Comparison of ENCODE assay signal across 8 mouse cellular contexts in the genomic region with DNA sequence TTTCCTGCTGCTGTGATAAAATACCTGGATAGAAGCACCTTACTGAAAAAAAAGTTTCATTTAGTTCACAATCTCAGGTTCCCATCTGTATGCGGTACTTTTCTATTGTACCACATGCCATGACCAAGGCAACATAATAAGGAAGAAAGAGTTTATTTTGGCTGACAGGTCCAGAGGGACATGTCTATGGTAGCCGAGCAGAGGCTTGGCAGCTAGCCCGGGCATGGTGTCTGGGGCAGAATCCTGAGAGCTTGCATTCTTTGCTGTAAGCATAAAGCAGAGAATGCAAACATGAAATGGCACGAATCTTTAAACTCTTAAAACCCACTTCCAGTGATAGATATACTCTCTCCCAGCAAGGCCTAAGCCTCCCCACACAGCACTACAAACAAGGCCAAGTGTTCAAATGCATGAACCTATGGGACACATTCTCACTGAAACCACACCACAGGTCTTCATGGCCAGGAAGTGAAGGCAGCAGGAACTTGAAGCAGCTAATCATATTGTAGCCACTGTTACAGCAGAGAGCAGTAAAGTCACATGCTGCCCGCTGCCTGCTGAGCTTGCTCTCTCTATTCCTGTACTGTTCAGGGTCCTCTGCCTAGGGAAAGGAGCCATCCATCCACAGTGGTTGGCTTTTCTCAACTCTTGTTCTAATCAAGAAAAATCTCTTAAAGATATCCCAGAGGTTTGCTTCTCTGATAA. TPM values are rescaled to one million over a fixed set of nuclear protein-coding genes. Genes with fewer than 3 reads are reported as not detected.
DNase-seq lines count a peak whose midpoint lies in the region.

No protein-coding gene starts in this region.

- DNase-seq in adrenal gland, postnatal 36 days, result peak; percentile 47 to 73
- DNase-seq in adrenal gland, adult 2 months, result no peak
- DNase-seq in urinary bladder, postnatal 25 days (ENCODE audit: low spot score), result peak; percentile 59
- DNase-seq in urinary bladder, postnatal 4 days (ENCODE audit: low spot score in 2 of 2), result no peak
- DNase-seq in kidney, postnatal 25 days, result peak; percentile 75 to 82
- DNase-seq in embryo, embryonic 9.5 days (ENCODE audit: extremely low spot score), result no peak
- no peak for DNase-seq in frontal cortex, postnatal 25 days (ENCODE audit: low spot score in 2 of 2)
- DNase-seq in urinary bladder, postnatal 10 days (ENCODE audit: low spot score), result no peak

RNA-seq across cellular contexts. Expression of a gene that starts 22.2 kb away (rescaled TPM):
- total RNA-seq in adrenal gland, postnatal 36 days (2021), result 10 to 100 TPM; 39.7 to 42.7 TPM
- 10 to 100 TPM; 37.9 to 41.6 TPM for total RNA-seq in adrenal gland, adult 2 months (2021)
- 4.5 and 5.0 TPM in 2 replicates for polyA plus RNA-seq in adrenal gland, adult 2 months (2012; rRNA removed)

RNA-seq across cellular contexts. Expression of a gene that starts 22.5 kb away (rescaled TPM):
- 10 to 100 TPM; 22.1 to 26.0 TPM for total RNA-seq in adrenal gland, postnatal 36 days (2021)
- total RNA-seq in adrenal gland, adult 2 months (2021), result 10 to 100 TPM; 18.0 to 26.6 TPM
- 6.5 and 7.5 TPM in 2 replicates for polyA plus RNA-seq in adrenal gland, adult 2 months (2012; rRNA removed)

RNA-seq across cellular contexts. Expression of a gene that starts 51.9 kb away (rescaled TPM):
- total RNA-seq in adrenal gland, postnatal 36 days (2021), result under 1 TPM; 0.13 TPM
- total RNA-seq in adrenal gland, adult 2 months (2021), result under 1 TPM; 0.12 to 0.28 TPM
- polyA plus RNA-seq in adrenal gland, adult 2 months (2012; rRNA removed), result 0.51 and 0.55 TPM in 2 replicates

Comparison
In these comparisons a context has a peak if more than half of its experiments do, and no peak if none do; other contexts are left out.
1. DNase-seq: peak in adrenal gland, postnatal 36 days (2 of 2), urinary bladder, postnatal 25 days (single experiment) and kidney, postnatal 25 days (2 of 2); none in adrenal gland, adult 2 months (single experiment), urinary bladder, postnatal 4 days (0 of 2), embryo, embryonic 9.5 days (single experiment), frontal cortex, postnatal 25 days (0 of 2) and urinary bladder, postnatal 10 days (single experiment).